Mouse (Mus musculus) liver, embryonic 14.5 days (tissue): ENCODE measurements at regions not wholly inside any gene's neighbourhood (a gene's known extent, or its start where the extent isn't known, plus 50 kb on each side); places are given as distances from the start of the nearest gene placed in this dataset.

ENCODE experiments used
- CTCF ChIP-seq: IDR thresholded peaks from 2 replicates; pipeline ENCODE4 v1.5.1; 2016; ENCODE audit warnings: antibody characterized with exemption, low read depth, control low read depth
- EP300 ChIP-seq: IDR thresholded peaks from 2 replicates; pipeline ENCODE4 v1.6.1; 2016; ENCODE audit warnings: antibody characterized with exemption, low read depth

DNA sequence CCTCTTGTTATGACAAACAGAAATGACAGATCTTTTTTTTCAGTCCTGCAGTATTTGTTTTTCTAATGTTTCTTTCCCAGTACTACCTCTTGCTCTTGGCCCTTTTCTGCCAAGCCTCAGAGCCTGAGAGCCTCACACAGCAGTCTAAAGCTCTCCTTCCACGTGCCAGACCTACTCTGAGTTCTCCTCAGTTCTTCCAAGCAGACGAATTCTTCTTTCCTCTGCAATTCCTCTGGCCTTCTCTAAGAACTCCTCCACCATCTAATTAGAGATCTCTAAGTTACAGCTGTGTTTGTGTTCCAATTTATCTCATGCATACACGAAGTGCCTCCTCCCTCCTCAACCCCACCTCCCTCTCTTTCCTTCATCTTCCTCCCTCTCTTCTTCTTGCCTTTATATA lies 362.4 kb upstream of the Vrk2 start:
- TF ChIP-seq CTCF (no peak), EP300 (no peak)
